Mouse (Mus musculus): Measurements from ENCODE around the gene 4933406M09Rik. TPM values are rescaled to one million over a fixed set of nuclear protein-coding genes. Genes with fewer than 3 reads are reported as not detected.

Gene 4933406M09Rik
- total RNA-seq, 2 experiments from 2014 or later = not detected

- DNase-seq = no peak
Observed at GRCm38 (mm10) chr1:134433473-134433872, 47.7 kb downstream of the 4933406M09Rik start.

GRCm38 (mm10) chr1:134435414-134435813 is 49.7 kb downstream of the 4933406M09Rik start:
- no peak for DNase-seq

- no peak for DNase-seq
Observed at GRCm38 (mm10) chr1:134440437-134440836, 54.7 kb downstream of the 4933406M09Rik start.

Other genes with a start within 250 kb of the 4933406M09Rik start
- 1 to 10 TPM; 1.9 TPM for gene Chil1, start 203.8 kb upstream of the 4933406M09Rik start, total RNA-seq (2021)
- gene Mybph, start 192.5 kb upstream of the 4933406M09Rik start, total RNA-seq (2021) = 100 to 1,000 TPM; 204 to 410 TPM
- gene Adora1, start 150.5 kb upstream of the 4933406M09Rik start, total RNA-seq (2021) = under 1 TPM; 0.90 to 0.96 TPM
- 100 to 1,000 TPM; 135 to 142 TPM for gene Myog, start 96.0 kb upstream of the 4933406M09Rik start, total RNA-seq (2021)
- gene Ppfia4, start 53.0 kb upstream of the 4933406M09Rik start, total RNA-seq (2021) = 10 to 100 TPM; 11.2 to 13.7 TPM
- 10 to 100 TPM; 17.2 to 18.5 TPM for gene Tmem183a, start 24.0 kb upstream of the 4933406M09Rik start, total RNA-seq (2021)
- gene Cyb5r1, start 19.6 kb downstream of the 4933406M09Rik start, total RNA-seq (2021) = 100 to 1,000 TPM; 108 to 116 TPM
- gene Adipor1, start 29.4 kb downstream of the 4933406M09Rik start, total RNA-seq (2021) = 100 to 1,000 TPM; 108 to 117 TPM
- gene Klhl12, start 69.6 kb downstream of the 4933406M09Rik start, total RNA-seq (2021) = 10 to 100 TPM; 10.1 to 10.7 TPM
- gene Rabif, start 108.7 kb downstream of the 4933406M09Rik start, total RNA-seq (2021) = 1 to 10 TPM; 7.2 to 9.4 TPM
- gene Mgat4e, start 163.7 kb downstream of the 4933406M09Rik start, total RNA-seq (2021) = not detected
- gene Kdm5b, start 174.2 kb downstream of the 4933406M09Rik start, total RNA-seq (2021) = 10 to 100 TPM; 22.7 to 29.6 TPM

Measured in gastrocnemius, postnatal 10 days (tissue).